Mouse (Mus musculus): ENCODE data around the gene Naip5. TPM values are rescaled to one million over a fixed set of nuclear protein-coding genes. Genes with fewer than 3 reads are reported as not detected.

The Naip5 gene
- total RNA-seq, 2 experiments from 2014 or later, result 0.25 to 0.29 TPM

Other genes starting within 250 kb of the Naip5 start
- gene Mccc2, start 230.7 kb downstream of the Naip5 start, total RNA-seq (2021), result 10 to 100 TPM; 33.0 to 38.7 TPM
- gene Bdp1, start 142.3 kb downstream of the Naip5 start, total RNA-seq (2021), result 10 to 100 TPM; 33.4 to 35.3 TPM
- gene Serf1, start 138.3 kb downstream of the Naip5 start, total RNA-seq (2021), result 10 to 100 TPM; 49.2 to 63.3 TPM
- gene Smn1, start 121.5 kb downstream of the Naip5 start, total RNA-seq (2021), result 10 to 100 TPM; 39.3 to 45.0 TPM
- gene Naip2, start 44.2 kb downstream of the Naip5 start, total RNA-seq (2021), result under 1 TPM; 0.34 to 0.45 TPM
- under 1 TPM; 0.16 to 0.37 TPM for gene Naip6, start 71.4 kb upstream of the Naip5 start, total RNA-seq (2021)
- under 1 TPM; 0.18 to 0.27 TPM for gene Naip1, start 206.5 kb upstream of the Naip5 start, total RNA-seq (2021)
- 10 to 100 TPM; 40.2 to 49.9 TPM for gene Gtf2h2, start 246.3 kb upstream of the Naip5 start, total RNA-seq (2021)